Mouse (Mus musculus) heart, embryonic 13.5 days (tissue): ENCODE measurements around the gene Gm21985. TPM values are rescaled to one million over a fixed set of nuclear protein-coding genes. Genes with fewer than 3 reads are reported as not detected.

Source experiments
- ATAC-seq: fragments of 200-750 bp; cut with Nextera tagmentation; 2 replicates; pipeline ENCODE4 v1.8.0; 2017; ENCODE audit warnings: moderate TSS enrichment; ENCODE audit not compliant: insufficient number of reproducible peaks, low FRiP score, low TSS enrichment; ENCODE audit errors: extremely low read depth
- H3K27ac ChIP-seq: fragments of 300-500 bp; sonication (generic); replicated peaks from 2 replicates; pipeline ENCODE4 v1.5.1; 2015; ENCODE audit warnings: moderate library complexity, mild to moderate bottlenecking, inconsistent platforms
- H3K27me3 ChIP-seq: fragments of 300-500 bp; sonication (generic); replicated peaks from 2 replicates; pipeline ENCODE4 v1.6.1; 2015; ENCODE audit warnings: mild to moderate bottlenecking, inconsistent platforms
- H3K36me3 ChIP-seq: fragments of 300-500 bp; sonication (generic); 2 replicates; pipeline ENCODE4 v1.6.1; 2015; ENCODE audit warnings: mild to moderate bottlenecking, inconsistent platforms
- H3K4me1 ChIP-seq: fragments of 300-500 bp; sonication (generic); 2 replicates; pipeline ENCODE4 v1.6.1; 2015; ENCODE audit warnings: inconsistent platforms
- H3K4me2 ChIP-seq: fragments of 300-500 bp; sonication (generic); 2 replicates; pipeline ENCODE4 v1.6.1; 2015; ENCODE audit warnings: inconsistent platforms, mild to moderate bottlenecking, moderate library complexity
- H3K4me3 ChIP-seq: fragments of 300-500 bp; sonication (generic); 2 replicates; pipeline ENCODE4 v1.5.1; 2015; ENCODE audit warnings: moderate library complexity, mild to moderate bottlenecking, inconsistent platforms
- H3K9ac ChIP-seq: fragments of 300-500 bp; sonication (generic); 2 replicates; pipeline ENCODE4 v1.6.1; 2015; ENCODE audit warnings: inconsistent platforms, mild to moderate bottlenecking, moderate library complexity
- H3K9me3 ChIP-seq: fragments of 300-500 bp; sonication (generic); 2 replicates; pipeline ENCODE4 v1.6.1; 2016; ENCODE audit warnings: inconsistent platforms
- WGBS: fragments of 180-500 bp; shearing (Covaris S2); methylation state at CpG from one replicate; pipeline ENCODE4 v1.1.7; 2015; ENCODE audit warnings: mixed read lengths; 5-methylcytosine and 5-hydroxymethylcytosine counted together
- polyA plus RNA-seq: library from polyadenylated mRNA; unstranded; fragments of >200 nt; fragmentation: Nextera tagmentation; extraction: Ambion mirVana; gene quantifications from 2 replicates; pipeline ENCODE4 v1.2.1, GENCODE M21; 2015

Gene Gm21985
- polyA plus RNA-seq, 1 experiment from 2014 or later, result not detected

DNA sequence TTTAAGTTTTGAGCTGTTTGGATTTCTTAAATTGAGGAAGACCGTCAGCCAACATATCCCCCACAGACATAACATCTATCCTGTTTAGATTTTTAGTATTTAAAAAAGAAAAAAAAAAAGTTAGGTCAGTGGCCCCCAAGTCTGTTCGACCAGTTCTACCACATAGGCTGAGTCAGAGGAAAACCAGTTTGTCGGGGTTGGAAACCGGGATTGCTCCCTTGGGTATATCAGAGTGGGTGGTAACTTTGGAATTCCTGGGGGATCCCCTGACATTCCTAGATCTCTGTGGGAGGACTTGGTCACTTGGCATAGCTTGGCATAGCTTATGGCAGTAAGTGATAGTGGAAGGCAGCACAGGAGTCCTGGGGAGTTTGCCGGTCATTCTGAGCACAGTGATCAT is 20.8 kb upstream of the Gm21985 start:
- H3K36me3 ChIP-seq, result peaks cover 37% of the 10 kb centered on the region
- no peak overlapping the region for H3K4me2 ChIP-seq
- H3K4me1 ChIP-seq, result peaks cover 10% of the 10 kb centered on the region
- no peak for ATAC-seq
- H3K9ac ChIP-seq, result no peak overlapping the region
- H3K27me3 ChIP-seq, result no peaks in the 10 kb centered on the region
- H3K9me3 ChIP-seq, result no peaks in the 10 kb centered on the region
- H3K27ac ChIP-seq, result no peak overlapping the region
- 82% methylated on average over 5 of the region's 5 CpGs for WGBS
- H3K4me3 ChIP-seq, result no peak overlapping the region

DNA sequence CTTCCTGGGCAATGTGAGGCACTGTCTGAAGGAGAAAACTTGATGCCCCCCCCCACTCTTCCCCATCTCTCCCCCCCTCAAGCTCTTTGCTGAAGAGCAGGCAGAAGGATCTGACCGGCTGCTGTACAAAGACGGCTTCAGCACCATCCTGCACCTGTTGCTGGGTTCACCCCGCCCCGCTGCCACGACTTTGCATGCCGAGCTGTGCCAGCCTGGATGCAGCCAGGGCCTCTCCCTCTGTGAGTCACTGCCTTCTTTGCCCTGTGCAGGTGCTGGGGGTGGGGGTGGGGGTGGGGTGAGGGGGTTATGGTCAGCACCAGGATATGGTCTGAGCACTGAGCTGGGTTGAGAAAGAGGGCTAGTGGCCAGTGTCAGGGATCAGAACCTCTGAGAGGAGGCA is 19.9 kb upstream of the Gm21985 start:
- H3K4me2 ChIP-seq, result no peak overlapping the region
- H3K4me3 ChIP-seq, result no peak overlapping the region
- H3K4me1 ChIP-seq, result peaks cover 1% of the 10 kb centered on the region
- no peak overlapping the region for H3K27ac ChIP-seq
- no peak overlapping the region for H3K9ac ChIP-seq
- H3K9me3 ChIP-seq, result no peaks in the 10 kb centered on the region
- WGBS, result 89% methylated on average over 6 of the region's 6 CpGs
- H3K36me3 ChIP-seq, result peaks cover 37% of the 10 kb centered on the region
- no peak for ATAC-seq
- H3K27me3 ChIP-seq, result no peaks in the 10 kb centered on the region

DNA sequence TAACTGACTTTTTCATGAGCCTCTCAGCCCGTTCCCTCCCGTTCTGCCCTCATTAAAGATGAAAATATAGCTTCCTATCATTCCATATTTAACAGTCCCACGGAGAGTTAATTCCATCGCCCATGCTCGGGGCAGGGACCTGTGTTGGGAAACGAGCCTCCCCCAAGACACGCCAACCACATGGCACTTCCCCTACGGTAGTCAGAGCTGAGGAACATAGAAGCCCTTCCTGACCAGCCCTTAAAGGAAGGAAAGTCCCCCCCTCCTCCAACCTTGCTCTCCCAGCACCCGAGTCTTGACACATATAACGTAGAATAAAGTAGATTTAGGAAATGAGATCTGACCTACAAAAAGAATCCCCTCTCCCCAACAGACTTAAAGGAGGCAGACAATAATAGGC is 18.8 kb upstream of the Gm21985 start:
- ATAC-seq, result no peak
- H3K27me3 ChIP-seq, result no peaks in the 10 kb centered on the region
- H3K9me3 ChIP-seq, result no peaks in the 10 kb centered on the region
- 79% methylated on average over 10 of the region's 10 CpGs for WGBS
- no peaks in the 10 kb centered on the region for H3K4me1 ChIP-seq
- no peak overlapping the region for H3K27ac ChIP-seq
- peaks cover 37% of the 10 kb centered on the region for H3K36me3 ChIP-seq
- H3K9ac ChIP-seq, result no peak overlapping the region
- no peak overlapping the region for H3K4me2 ChIP-seq
- no peak overlapping the region for H3K4me3 ChIP-seq

DNA sequence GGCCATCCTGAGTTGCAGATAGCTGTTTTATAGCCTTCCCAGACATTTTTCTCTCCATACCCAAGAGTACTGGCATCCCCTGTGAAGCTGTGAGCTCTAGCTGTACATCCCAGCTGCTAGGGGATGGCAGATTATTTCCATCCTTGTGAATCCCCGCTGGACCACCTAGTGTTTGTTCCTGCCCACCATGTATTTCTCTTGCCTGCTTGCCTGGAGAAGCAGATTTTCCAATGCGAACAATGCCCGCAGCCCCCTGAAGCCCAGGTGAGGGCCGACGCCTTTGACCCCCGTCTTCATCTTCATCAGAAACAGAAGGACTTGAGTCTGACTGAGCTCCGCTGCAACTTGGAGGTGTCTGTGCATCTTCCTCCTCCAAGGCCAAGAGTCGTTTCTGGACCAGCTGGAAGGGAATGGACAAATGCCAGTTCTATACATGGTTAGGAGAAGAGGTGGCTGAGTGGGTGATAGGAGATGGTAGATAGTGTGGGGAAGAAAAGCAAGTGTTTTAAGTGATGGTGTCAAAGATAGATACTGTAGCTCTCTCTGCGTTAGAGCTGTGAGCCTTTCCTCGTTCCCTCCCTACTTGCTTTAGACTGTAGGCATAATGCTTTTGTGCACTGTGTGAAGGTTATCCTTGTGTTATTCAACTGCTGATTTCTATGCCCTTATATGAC is 16.2 kb upstream of the Gm21985 start:
- Histone ChIP-seq H3K4me3 (no peak overlapping the region), H3K9ac (no peak overlapping the region), H3K4me2 (no peak overlapping the region), H3K36me3 (peaks cover 17% of the 10 kb centered on the region), H3K4me1 (no peaks in the 10 kb centered on the region), H3K9me3 (no peaks in the 10 kb centered on the region), H3K27me3 (no peaks in the 10 kb centered on the region), H3K27ac (no peak overlapping the region)
- 75% methylated on average over 10 of the region's 10 CpGs for WGBS
- ATAC-seq, result no peak

DNA sequence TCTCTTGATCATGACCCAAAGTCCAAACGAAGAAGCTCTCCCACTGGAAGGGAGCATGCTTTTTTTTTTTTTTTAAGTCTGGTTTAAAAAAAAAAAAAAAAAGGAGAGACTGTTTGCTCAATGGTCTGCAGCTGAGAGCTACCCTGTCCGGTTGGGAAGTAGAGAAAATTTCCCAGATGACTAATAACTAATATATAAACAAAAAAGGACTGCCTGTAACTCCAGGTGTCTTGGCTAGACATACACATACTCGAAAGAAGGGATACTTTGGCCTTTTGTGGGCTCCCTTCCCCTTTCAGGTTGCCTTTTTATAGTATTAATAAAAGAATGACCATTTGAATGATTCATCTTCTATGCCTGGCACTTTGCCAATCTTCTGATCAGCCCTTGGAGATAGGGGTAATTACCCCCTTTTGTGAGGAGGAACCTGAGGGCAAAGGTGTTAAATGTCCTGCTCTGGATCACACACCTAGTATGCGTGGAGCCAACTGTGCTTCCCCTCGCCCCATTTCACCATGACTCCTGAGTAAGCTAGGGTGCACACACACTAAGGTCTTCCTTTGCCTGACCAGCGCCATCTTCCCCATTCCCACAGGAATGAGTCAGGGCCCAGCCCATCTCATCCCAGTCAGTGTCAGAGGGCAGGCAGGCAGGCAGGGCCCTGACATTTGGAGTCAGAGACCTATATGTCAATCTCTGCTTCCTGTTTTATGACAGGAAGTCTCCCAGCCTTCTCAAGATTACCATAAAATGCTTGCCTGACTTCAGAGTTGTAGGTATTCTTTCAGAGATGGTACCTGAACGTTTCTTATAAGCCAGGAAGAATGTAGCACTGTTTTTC is 11.2 kb upstream of the Gm21985 start:
- 68% methylated on average over 7 of the region's 7 CpGs for WGBS
- no peak overlapping the region for H3K9ac ChIP-seq
- no peak overlapping the region for H3K4me2 ChIP-seq
- no peaks in the 10 kb centered on the region for H3K4me1 ChIP-seq
- H3K27me3 ChIP-seq, result no peaks in the 10 kb centered on the region
- no peak overlapping the region for H3K27ac ChIP-seq
- H3K36me3 ChIP-seq, result no peaks in the 10 kb centered on the region
- ATAC-seq, result no peak
- H3K4me3 ChIP-seq, result no peak overlapping the region
- no peaks in the 10 kb centered on the region for H3K9me3 ChIP-seq

DNA sequence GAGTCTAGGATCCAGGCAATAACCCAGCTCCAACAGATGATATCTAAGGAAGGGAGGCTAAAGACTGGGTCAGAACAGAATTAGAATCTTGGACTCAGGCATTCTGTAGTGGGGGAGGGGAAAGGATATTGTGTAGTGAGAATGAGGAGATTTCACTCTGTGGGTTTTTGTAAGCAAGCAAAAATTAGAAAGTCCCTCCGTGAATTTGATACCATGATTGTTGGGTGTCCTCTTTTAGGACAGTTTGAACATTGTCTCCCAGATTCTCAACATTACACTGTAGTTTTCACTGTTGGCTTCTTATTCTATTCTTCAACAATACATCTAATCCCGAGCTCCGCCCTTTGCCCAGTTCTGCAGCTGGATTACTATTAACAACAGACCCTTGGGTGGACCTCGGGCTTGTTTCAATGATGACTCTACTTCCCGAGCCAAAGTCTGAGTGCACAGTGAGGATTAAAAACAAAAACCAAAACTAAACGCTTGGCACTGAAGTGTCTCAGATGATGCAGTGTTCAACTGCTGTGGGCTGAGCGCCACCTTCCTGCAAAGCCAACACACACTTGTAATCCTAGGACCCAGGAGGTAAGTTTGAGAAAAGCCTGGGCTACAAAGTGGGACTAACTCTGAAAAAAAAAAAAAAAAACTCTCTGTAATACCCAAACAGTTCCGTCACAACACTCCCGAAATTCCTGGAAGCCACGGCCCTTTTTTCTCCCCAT is 6.7 kb upstream of the Gm21985 start, which contains the start of gene Nutm1:
TSS of gene Nutm1 (minus strand) at position 51 of the 722 bp plus-strand sequence.
- Histone ChIP-seq H3K36me3 (no peaks in the 10 kb centered on the region), H3K27me3 (no peaks in the 10 kb centered on the region), H3K9ac (no peak within 1 kb of the TSS), H3K27ac (no peak within 1 kb of the TSS), H3K4me1 (peaks cover 13% of the 10 kb centered on the region), H3K9me3 (no peaks in the 10 kb centered on the region), H3K4me3 (no peak within 1 kb of the TSS), H3K4me2 (no peak within 1 kb of the TSS)
- 71% methylated on average over 10 of the region's 10 CpGs for WGBS
- no peak for ATAC-seq

DNA sequence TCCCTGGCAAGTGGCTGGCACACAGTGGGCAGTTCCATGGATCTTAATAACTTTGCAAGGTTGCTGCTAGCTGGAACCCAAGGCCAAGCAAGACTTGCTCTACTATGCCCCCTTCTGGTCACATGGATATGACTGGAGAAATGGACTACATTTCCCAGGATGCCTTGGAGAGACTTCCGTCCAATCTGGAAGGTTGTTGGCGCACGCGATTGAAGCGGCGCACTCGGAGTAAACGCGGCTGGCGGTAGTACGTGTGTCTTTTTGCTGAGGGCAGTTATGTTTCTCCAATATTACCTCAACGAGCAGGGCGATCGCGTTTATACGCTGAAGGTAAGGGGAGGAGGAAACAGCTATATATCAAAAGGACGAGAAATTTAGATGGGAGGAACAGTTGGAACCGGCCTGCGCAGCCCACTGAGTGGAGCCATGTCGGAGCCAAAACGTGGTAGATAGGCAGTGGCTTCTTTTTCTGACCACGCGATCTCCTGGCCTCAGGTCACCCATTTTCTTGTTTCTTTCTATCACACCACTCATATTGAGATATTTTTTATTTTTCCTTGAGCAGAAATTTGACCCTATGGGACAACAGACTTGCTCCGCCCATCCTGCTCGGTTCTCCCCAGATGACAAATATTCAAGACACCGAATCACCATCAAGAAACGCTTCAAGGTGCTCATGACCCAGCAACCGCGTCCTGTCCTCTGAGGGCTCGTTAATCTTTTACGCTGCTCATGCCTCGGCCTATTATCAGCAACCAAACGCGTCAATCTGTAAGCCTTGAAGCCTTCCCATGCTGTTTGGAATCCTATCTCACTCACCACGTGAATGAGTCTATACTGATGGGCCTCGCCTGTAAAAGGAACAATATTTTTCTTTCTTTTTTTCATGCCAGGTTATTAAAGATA is 4.1 kb upstream of the Gm21985 start, which contains the start of gene Nop10:
TSS of gene Nop10 (plus strand) at position 179 of the 906 bp plus-strand sequence.
- H3K9me3 ChIP-seq, result no peaks in the 10 kb centered on the region
- peak within 1 kb of the TSS; percentile 83 for H3K4me2 ChIP-seq
- peak within 1 kb of the TSS; percentile 85 for H3K9ac ChIP-seq
- peak within 1 kb of the TSS; percentile 73 for H3K27ac ChIP-seq
- peak; percentile 8; the same call in 1 of the 2 replicates for ATAC-seq
- no peaks in the 10 kb centered on the region for H3K27me3 ChIP-seq
- H3K36me3 ChIP-seq, result no peaks in the 10 kb centered on the region
- H3K4me1 ChIP-seq, result peaks cover 25% of the 10 kb centered on the region
- H3K4me3 ChIP-seq, result peak within 1 kb of the TSS; percentile 79
- WGBS, result under 1% methylated on average over 36 of the region's 36 CpGs

DNA sequence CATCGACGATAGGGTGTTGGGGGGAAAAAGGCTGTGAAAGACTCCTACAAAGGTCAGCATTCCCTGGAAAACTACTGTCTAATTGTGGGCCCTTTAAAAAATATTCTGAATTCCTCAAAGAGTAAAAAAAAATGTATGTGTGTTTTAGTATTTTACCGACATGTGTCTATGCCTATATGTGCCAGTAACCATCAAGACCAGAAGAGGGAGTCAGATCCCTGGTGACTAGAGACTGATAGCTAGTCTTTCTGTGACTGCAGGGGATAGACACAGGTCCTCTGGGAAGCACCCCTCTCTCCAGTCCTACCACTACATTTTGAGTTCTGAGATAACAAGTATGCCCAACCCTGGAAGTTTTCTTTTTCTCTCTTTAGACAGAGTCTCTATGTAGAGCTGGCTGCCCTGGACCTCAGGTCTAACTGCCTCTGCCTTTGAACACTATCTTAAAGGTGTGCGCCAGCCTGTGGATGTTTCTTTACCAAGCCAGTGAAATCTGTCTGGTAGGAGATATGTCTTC is 3.3 kb upstream of the Gm21985 start:
- no peaks in the 10 kb centered on the region for H3K27me3 ChIP-seq
- peaks cover 32% of the 10 kb centered on the region for H3K4me1 ChIP-seq
- 30% methylated on average over 4 of the region's 4 CpGs for WGBS
- H3K36me3 ChIP-seq, result no peaks in the 10 kb centered on the region
- peak overlapping the region; percentile 83 for H3K4me2 ChIP-seq
- peak overlapping the region; percentile 79 for H3K4me3 ChIP-seq
- no peak for ATAC-seq
- H3K27ac ChIP-seq, result no peak overlapping the region
- no peaks in the 10 kb centered on the region for H3K9me3 ChIP-seq
- peak overlapping the region; percentile 85 for H3K9ac ChIP-seq

DNA sequence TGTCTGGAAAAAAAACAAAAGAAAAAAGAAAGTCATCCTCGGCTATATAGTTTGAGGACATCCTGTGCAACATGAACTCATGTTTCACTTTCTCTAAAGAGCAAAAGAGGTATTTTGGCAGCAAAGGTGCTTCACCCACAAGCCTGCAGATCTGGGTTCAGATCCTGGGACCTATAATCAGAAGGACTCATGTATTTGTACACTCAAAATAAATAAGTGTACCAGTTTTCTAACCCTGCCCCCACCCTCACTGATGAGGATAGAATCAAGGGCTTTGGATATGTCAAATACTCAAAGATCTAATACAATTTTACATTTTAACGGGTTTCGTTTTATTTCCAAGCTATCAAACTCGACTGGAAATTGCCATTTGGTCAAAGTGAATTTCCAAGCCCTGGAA is 1.8 kb upstream of the Gm21985 start:
- no peak for ATAC-seq
- no peaks in the 10 kb centered on the region for H3K36me3 ChIP-seq
- WGBS, result 71% methylated on average over 4 of the region's 4 CpGs

DNA sequence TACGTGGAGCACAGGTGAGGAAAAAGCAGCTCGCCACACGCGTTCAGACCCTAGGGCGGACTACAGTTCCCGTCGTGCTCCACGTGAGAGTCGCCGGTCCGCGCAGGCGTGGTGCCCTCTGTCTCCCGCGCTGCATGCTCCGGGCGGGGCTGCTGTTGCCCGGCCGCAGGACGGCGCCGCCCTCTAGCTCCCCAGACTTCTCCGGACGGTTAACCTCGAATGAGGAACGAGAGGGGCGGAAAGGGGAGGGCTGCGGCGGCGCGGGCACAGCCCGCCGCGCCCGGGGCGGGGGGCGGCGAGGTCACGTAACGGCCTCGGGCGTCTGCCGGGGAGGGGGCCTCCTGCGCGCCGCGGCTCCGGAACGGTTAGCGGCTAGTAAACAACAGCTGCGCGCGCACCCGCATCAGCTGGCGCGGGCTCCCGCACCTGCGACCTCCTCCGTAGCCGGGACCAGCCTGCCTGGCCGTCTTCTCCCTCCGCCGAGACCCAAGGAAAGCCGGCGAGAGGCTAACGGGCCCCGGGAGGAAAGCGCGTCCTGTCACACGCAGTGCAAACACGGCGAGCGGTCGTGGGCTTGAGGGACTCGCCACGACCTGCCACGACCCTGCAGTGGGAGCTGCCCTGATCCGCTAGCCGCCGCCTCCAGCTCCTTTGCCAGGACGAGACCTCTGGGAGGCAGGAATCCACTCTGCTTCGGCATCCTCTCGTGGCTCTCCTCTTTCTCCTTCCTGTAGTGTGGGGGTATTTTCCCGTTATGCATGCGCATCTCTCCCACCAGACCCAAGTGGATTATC is 469 bp upstream of the Gm21985 start, which contains the start of gene Slc12a6:
TSS of gene Slc12a6 (plus strand) at position 378 of the 794 bp plus-strand sequence.
- peaks cover 55% of the 10 kb centered on the region for H3K4me1 ChIP-seq
- ATAC-seq, result peak; percentile 91
- H3K4me3 ChIP-seq, result peak within 1 kb of the TSS; percentile 83
- peak within 1 kb of the TSS; percentile 90 for H3K9ac ChIP-seq
- no peaks in the 10 kb centered on the region for H3K27me3 ChIP-seq
- no peaks in the 10 kb centered on the region for H3K36me3 ChIP-seq
- peak within 1 kb of the TSS; percentile 95 for H3K27ac ChIP-seq
- WGBS, result under 1% methylated on average over 67 of the region's 85 CpGs
- no peaks in the 10 kb centered on the region for H3K9me3 ChIP-seq
- H3K4me2 ChIP-seq, result peak within 1 kb of the TSS; percentile 80

More for the DNA sequence above, 1.8 kb upstream of the Gm21985 start:
- no peak overlapping the region for H3K9ac ChIP-seq
- no peak overlapping the region for H3K27ac ChIP-seq
- no peaks in the 10 kb centered on the region for H3K9me3 ChIP-seq
- H3K27me3 ChIP-seq, result no peaks in the 10 kb centered on the region
- no peak overlapping the region for H3K4me3 ChIP-seq
- no peak overlapping the region for H3K4me2 ChIP-seq
- H3K4me1 ChIP-seq, result peaks cover 42% of the 10 kb centered on the region
